Mouse (Mus musculus): ENCODE measurements around the gene Hs3st2. TPM values are rescaled to one million over a fixed set of nuclear protein-coding genes. Genes with fewer than 3 reads are reported as not detected.

Gene Hs3st2
- polyA plus RNA-seq, 1 experiment from 2014 or later: 0.94 TPM

DNA sequence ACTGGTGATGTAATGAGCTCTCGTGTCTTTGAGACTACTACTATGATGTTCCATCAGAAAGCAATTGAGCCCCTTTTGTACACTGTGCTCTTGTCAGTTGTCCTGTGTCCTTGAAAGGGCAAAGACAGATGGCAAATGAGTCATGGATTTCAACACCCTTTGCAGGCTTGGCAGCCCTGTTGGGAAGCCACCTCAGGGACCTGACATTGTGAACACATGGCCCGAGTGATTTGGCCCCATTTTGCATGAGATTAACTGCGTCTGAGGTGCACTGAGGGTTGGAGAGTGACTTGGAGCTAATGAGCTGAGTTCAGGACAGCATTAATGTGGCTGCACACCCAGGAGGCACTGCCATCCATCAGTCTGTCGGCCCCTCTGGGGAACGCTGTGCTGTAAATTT lies 74.7 kb downstream of the Hs3st2 start:
- no peaks in the 10 kb centered on the region for H3K27me3 ChIP-seq (ENCODE audit: control insufficient read depth, insufficient read depth, low read length)
- no peak overlapping the region for H3K9ac ChIP-seq (replicated peaks; ENCODE audit: low read depth, low read length)
- no peak overlapping the region for H3K4me2 ChIP-seq (replicated peaks; ENCODE audit: low read depth, low read length)
- H3K4me3 ChIP-seq (ENCODE audit: low read depth, low read length): no peak overlapping the region
- H3K9me3 ChIP-seq (ENCODE audit: control insufficient read depth, low read depth, low read length): no peaks in the 10 kb centered on the region
- 68% methylated on average over 5 of the region's 5 CpGs for WGBS
- ATAC-seq (ENCODE audit: insufficient number of reproducible peaks, insufficient read depth, low FRiP score, low read depth): no peak
- H3K36me3 ChIP-seq (ENCODE audit: control insufficient read depth, insufficient read depth, low read length): no peaks in the 10 kb centered on the region
- H3K27ac ChIP-seq (ENCODE audit: low read length): no peak overlapping the region
- H3K4me1 ChIP-seq (ENCODE audit: control insufficient read depth, insufficient read depth, low read length): no peaks in the 10 kb centered on the region

- Histone ChIP-seq H3K4me2 (replicated peaks; ENCODE audit: low read depth, low read length) (no peak overlapping the region), H3K27me3 (ENCODE audit: control insufficient read depth, insufficient read depth, low read length) (no peaks in the 10 kb centered on the region), H3K27ac (ENCODE audit: low read length) (no peak overlapping the region), H3K9me3 (ENCODE audit: control insufficient read depth, low read depth, low read length) (no peaks in the 10 kb centered on the region), H3K4me1 (ENCODE audit: control insufficient read depth, insufficient read depth, low read length) (no peaks in the 10 kb centered on the region), H3K9ac (replicated peaks; ENCODE audit: low read depth, low read length) (no peak overlapping the region), H3K4me3 (ENCODE audit: low read depth, low read length) (no peak overlapping the region), H3K36me3 (ENCODE audit: control insufficient read depth, insufficient read depth, low read length) (no peaks in the 10 kb centered on the region)
- WGBS: 42% methylated on average over 3 of the region's 3 CpGs
- ATAC-seq (ENCODE audit: insufficient number of reproducible peaks, insufficient read depth, low FRiP score, low read depth): no peak
These were observed 77.8 kb downstream of the Hs3st2 start for GRCm38 (mm10) chr7:121469435-121469834.

GRCm38 (mm10) chr7:121478302-121478701 lies 86.6 kb downstream of the Hs3st2 start:
- 44% methylated on average over 8 of the region's 8 CpGs for WGBS
- Histone ChIP-seq H3K27ac (ENCODE audit: low read length) (no peak overlapping the region), H3K27me3 (ENCODE audit: control insufficient read depth, insufficient read depth, low read length) (no peaks in the 10 kb centered on the region), H3K36me3 (ENCODE audit: control insufficient read depth, insufficient read depth, low read length) (no peaks in the 10 kb centered on the region), H3K9ac (replicated peaks; ENCODE audit: low read depth, low read length) (no peak overlapping the region), H3K9me3 (ENCODE audit: control insufficient read depth, low read depth, low read length) (no peaks in the 10 kb centered on the region), H3K4me3 (ENCODE audit: low read depth, low read length) (no peak overlapping the region), H3K4me2 (replicated peaks; ENCODE audit: low read depth, low read length) (no peak overlapping the region), H3K4me1 (ENCODE audit: control insufficient read depth, insufficient read depth, low read length) (no peaks in the 10 kb centered on the region)
- ATAC-seq (ENCODE audit: insufficient number of reproducible peaks, insufficient read depth, low FRiP score, low read depth): no peak

DNA sequence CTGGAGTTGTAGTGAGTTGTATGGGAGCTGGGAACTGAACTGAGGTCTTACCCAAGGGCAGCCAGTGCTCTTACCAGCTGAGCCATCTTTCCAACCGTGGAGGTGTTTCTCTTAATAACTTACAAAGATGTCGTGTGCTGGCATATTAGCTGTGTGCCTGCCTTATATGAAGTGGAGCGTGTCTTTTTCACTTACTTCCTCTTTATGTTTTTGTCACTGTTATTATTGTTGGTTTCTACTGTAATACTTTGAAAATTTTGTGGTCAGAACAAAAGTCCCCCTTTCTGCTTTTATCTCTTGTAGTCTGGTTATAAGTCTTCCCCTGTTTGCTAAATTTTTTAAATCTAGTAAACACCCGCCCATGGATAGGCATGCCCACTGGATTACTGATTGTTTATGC lies 88.4 kb downstream of the Hs3st2 start:
- no peaks in the 10 kb centered on the region for H3K4me1 ChIP-seq (ENCODE audit: control insufficient read depth, insufficient read depth, low read length)
- no peak overlapping the region for H3K9ac ChIP-seq (replicated peaks; ENCODE audit: low read depth, low read length)
- no peaks in the 10 kb centered on the region for H3K27me3 ChIP-seq (ENCODE audit: control insufficient read depth, insufficient read depth, low read length)
- no peak overlapping the region for H3K4me3 ChIP-seq (ENCODE audit: low read depth, low read length)
- 82% methylated on average over 4 of the region's 4 CpGs for WGBS
- no peak overlapping the region for H3K27ac ChIP-seq (ENCODE audit: low read length)
- H3K9me3 ChIP-seq (ENCODE audit: control insufficient read depth, low read depth, low read length): no peaks in the 10 kb centered on the region
- H3K4me2 ChIP-seq (replicated peaks; ENCODE audit: low read depth, low read length): no peak overlapping the region
- no peaks in the 10 kb centered on the region for H3K36me3 ChIP-seq (ENCODE audit: control insufficient read depth, insufficient read depth, low read length)
- no peak for ATAC-seq (ENCODE audit: insufficient number of reproducible peaks, insufficient read depth, low FRiP score, low read depth)

DNA sequence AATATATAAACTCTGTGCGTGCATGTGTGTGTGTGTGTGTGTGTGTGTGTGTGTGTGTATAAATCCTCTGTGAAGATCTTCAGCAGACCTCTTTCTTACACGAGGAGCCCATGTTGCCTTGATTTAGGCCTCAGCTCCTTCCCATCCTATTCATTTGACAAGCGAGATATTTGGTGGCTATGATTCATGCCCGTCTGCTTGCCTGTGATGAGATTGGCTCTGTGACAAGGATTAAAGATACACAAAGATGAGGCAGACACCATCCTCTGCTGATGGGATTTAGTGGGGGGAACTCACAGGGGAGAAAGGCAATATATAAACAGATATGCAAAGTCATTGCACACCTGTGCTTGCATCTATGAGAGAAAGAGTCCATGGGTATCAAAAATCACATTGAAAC lies 92.9 kb downstream of the Hs3st2 start:
- ATAC-seq (ENCODE audit: insufficient number of reproducible peaks, insufficient read depth, low FRiP score, low read depth): no peak
- H3K4me3 ChIP-seq (ENCODE audit: low read depth, low read length): no peak overlapping the region
- no peak overlapping the region for H3K9ac ChIP-seq (replicated peaks; ENCODE audit: low read depth, low read length)
- whole genome bisulfite sequencing: 74% methylated on average over 4 of the region's 4 CpGs
- H3K9me3 ChIP-seq (ENCODE audit: control insufficient read depth, low read depth, low read length): no peaks in the 10 kb centered on the region
- H3K4me1 ChIP-seq (ENCODE audit: control insufficient read depth, insufficient read depth, low read length): no peaks in the 10 kb centered on the region
- no peaks in the 10 kb centered on the region for H3K27me3 ChIP-seq (ENCODE audit: control insufficient read depth, insufficient read depth, low read length)
- H3K4me2 ChIP-seq (replicated peaks; ENCODE audit: low read depth, low read length): no peak overlapping the region
- H3K27ac ChIP-seq (ENCODE audit: low read length): no peak overlapping the region
- H3K36me3 ChIP-seq (ENCODE audit: control insufficient read depth, insufficient read depth, low read length): no peaks in the 10 kb centered on the region

DNA sequence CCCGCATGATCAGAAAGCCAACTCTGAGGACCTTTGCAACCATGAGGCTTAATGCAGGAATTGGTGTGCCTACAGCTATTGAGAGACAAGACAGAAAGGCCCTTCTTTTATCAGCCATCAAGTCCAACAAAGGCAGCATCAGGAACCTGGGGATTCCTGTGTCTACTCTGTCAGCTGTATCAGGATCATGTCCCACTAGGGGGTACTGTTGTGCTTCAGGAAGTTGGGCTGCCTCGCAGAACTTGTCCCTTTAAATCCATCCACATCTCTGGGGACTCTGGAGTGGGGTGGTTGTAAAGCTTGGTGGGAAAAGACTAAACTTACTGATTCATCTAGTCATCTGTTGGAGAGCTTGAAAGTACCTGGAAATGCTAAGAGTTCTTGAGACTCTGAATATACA lies 93.6 kb downstream of the Hs3st2 start:
- no peak for ATAC-seq (ENCODE audit: insufficient number of reproducible peaks, insufficient read depth, low FRiP score, low read depth)
- Histone ChIP-seq H3K4me3 (ENCODE audit: low read depth, low read length) (no peak overlapping the region), H3K9ac (replicated peaks; ENCODE audit: low read depth, low read length) (no peak overlapping the region), H3K4me1 (ENCODE audit: control insufficient read depth, insufficient read depth, low read length) (no peaks in the 10 kb centered on the region), H3K4me2 (replicated peaks; ENCODE audit: low read depth, low read length) (no peak overlapping the region), H3K27me3 (ENCODE audit: control insufficient read depth, insufficient read depth, low read length) (no peaks in the 10 kb centered on the region), H3K36me3 (ENCODE audit: control insufficient read depth, insufficient read depth, low read length) (no peaks in the 10 kb centered on the region), H3K9me3 (ENCODE audit: control insufficient read depth, low read depth, low read length) (no peaks in the 10 kb centered on the region), H3K27ac (ENCODE audit: low read length) (no peak overlapping the region)
- 71% methylated on average over 2 of the region's 2 CpGs for WGBS

GRCm38 (mm10) chr7:121487291-121487690 lies 95.6 kb downstream of the Hs3st2 start:
- no peaks in the 10 kb centered on the region for H3K9me3 ChIP-seq (ENCODE audit: control insufficient read depth, low read depth, low read length)
- H3K4me2 ChIP-seq (replicated peaks; ENCODE audit: low read depth, low read length): no peak overlapping the region
- no peaks in the 10 kb centered on the region for H3K27me3 ChIP-seq (ENCODE audit: control insufficient read depth, insufficient read depth, low read length)
- H3K4me1 ChIP-seq (ENCODE audit: control insufficient read depth, insufficient read depth, low read length): no peaks in the 10 kb centered on the region
- no peak overlapping the region for H3K9ac ChIP-seq (replicated peaks; ENCODE audit: low read depth, low read length)
- no peak for ATAC-seq (ENCODE audit: insufficient number of reproducible peaks, insufficient read depth, low FRiP score, low read depth)
- no peak overlapping the region for H3K27ac ChIP-seq (ENCODE audit: low read length)
- 67% methylated on average over 6 of the region's 6 CpGs for WGBS
- no peak overlapping the region for H3K4me3 ChIP-seq (ENCODE audit: low read depth, low read length)
- no peaks in the 10 kb centered on the region for H3K36me3 ChIP-seq (ENCODE audit: control insufficient read depth, insufficient read depth, low read length)

GRCm38 (mm10) chr7:121489401-121489800 lies 97.7 kb downstream of the Hs3st2 start:
- Histone ChIP-seq H3K27me3 (ENCODE audit: control insufficient read depth, insufficient read depth, low read length) (no peaks in the 10 kb centered on the region), H3K9ac (replicated peaks; ENCODE audit: low read depth, low read length) (no peak overlapping the region), H3K4me3 (ENCODE audit: low read depth, low read length) (no peak overlapping the region), H3K4me1 (ENCODE audit: control insufficient read depth, insufficient read depth, low read length) (no peaks in the 10 kb centered on the region), H3K9me3 (ENCODE audit: control insufficient read depth, low read depth, low read length) (no peaks in the 10 kb centered on the region), H3K27ac (ENCODE audit: low read length) (no peak overlapping the region), H3K36me3 (ENCODE audit: control insufficient read depth, insufficient read depth, low read length) (no peaks in the 10 kb centered on the region), H3K4me2 (replicated peaks; ENCODE audit: low read depth, low read length) (no peak overlapping the region)
- no peak for ATAC-seq (ENCODE audit: insufficient number of reproducible peaks, insufficient read depth, low FRiP score, low read depth)
- 83% methylated on average over 9 of the region's 9 CpGs for WGBS

- WGBS: 52% methylated on average over 3 of the region's 3 CpGs
These were observed 99.9 kb downstream of the Hs3st2 start for GRCm38 (mm10) chr7:121491455-121492005.

More at GRCm38 (mm10) chr7:121491455-121492005, 99.9 kb downstream of the Hs3st2 start:
- ATAC-seq (ENCODE audit: insufficient number of reproducible peaks, insufficient read depth, low FRiP score, low read depth): no peak
- no peak overlapping the region for H3K4me3 ChIP-seq (ENCODE audit: low read depth, low read length)
- no peak overlapping the region for H3K27ac ChIP-seq (ENCODE audit: low read length)
- no peaks in the 10 kb centered on the region for H3K4me1 ChIP-seq (ENCODE audit: control insufficient read depth, insufficient read depth, low read length)
- H3K9me3 ChIP-seq (ENCODE audit: control insufficient read depth, low read depth, low read length): no peaks in the 10 kb centered on the region
- H3K27me3 ChIP-seq (ENCODE audit: control insufficient read depth, insufficient read depth, low read length): no peaks in the 10 kb centered on the region
- no peaks in the 10 kb centered on the region for H3K36me3 ChIP-seq (ENCODE audit: control insufficient read depth, insufficient read depth, low read length)
- H3K9ac ChIP-seq (replicated peaks; ENCODE audit: low read depth, low read length): no peak overlapping the region
- H3K4me2 ChIP-seq (replicated peaks; ENCODE audit: low read depth, low read length): no peak overlapping the region

Measured in stomach, embryonic 14.5 days (tissue).